Mouse (Mus musculus): ENCODE results near the gene C130074G19Rik. TPM values are rescaled to one million over a fixed set of nuclear protein-coding genes. Genes with fewer than 3 reads are reported as not detected.

C130074G19Rik gene
- polyA plus RNA-seq, 1 experiment from 2014 or later, result 2.0 TPM

- whole genome bisulfite sequencing, result 10% methylated on average over 31 of the region's 31 CpGs
- peak; percentile 89 for ATAC-seq
- H3K9ac ChIP-seq (ENCODE audit: low read depth, low read length), result peak overlapping the region; percentile 44
- H3K4me3 ChIP-seq (ENCODE audit: low read length), result peak overlapping the region; percentile 9
- no peaks in the 10 kb centered on the region for H3K9me3 ChIP-seq (ENCODE audit: control insufficient read depth, low read length)
- H3K4me2 ChIP-seq (ENCODE audit: low read depth, low read length), result peak overlapping the region; percentile 45
- H3K27ac ChIP-seq (ENCODE audit: low read length), result peak overlapping the region; percentile 62
- H3K27me3 ChIP-seq (replicated peaks; ENCODE audit: control insufficient read depth, insufficient read depth, low read length), result no peaks in the 10 kb centered on the region
- H3K4me1 ChIP-seq (ENCODE audit: control insufficient read depth, insufficient read depth, low read length), result peaks cover 24% of the 10 kb centered on the region
- no peaks in the 10 kb centered on the region for H3K36me3 ChIP-seq (ENCODE audit: control insufficient read depth, insufficient read depth, low read length)
Measured at GRCm38 (mm10) chr1:184851741-184852618, 31.0 kb downstream of the C130074G19Rik start.

GRCm38 (mm10) chr1:184851166-184851565 is 31.9 kb downstream of the C130074G19Rik start:
- H3K9me3 ChIP-seq (ENCODE audit: control insufficient read depth, low read length), result no peaks in the 10 kb centered on the region
- H3K9ac ChIP-seq (ENCODE audit: low read depth, low read length), result peak overlapping the region; percentile 4; the same call in 1 of the 2 replicates
- H3K4me1 ChIP-seq (ENCODE audit: control insufficient read depth, insufficient read depth, low read length), result peaks cover 28% of the 10 kb centered on the region
- peak; percentile 7; the same call in 1 of the 2 replicates for ATAC-seq
- peak overlapping the region; percentile 45; the same call in 1 of the 2 replicates for H3K4me2 ChIP-seq (ENCODE audit: low read depth, low read length)
- 41% methylated on average over 7 of the region's 7 CpGs for WGBS
- peak overlapping the region; percentile 62 for H3K27ac ChIP-seq (ENCODE audit: low read length)
- H3K4me3 ChIP-seq (ENCODE audit: low read length), result no peak overlapping the region
- no peaks in the 10 kb centered on the region for H3K36me3 ChIP-seq (ENCODE audit: control insufficient read depth, insufficient read depth, low read length)
- no peaks in the 10 kb centered on the region for H3K27me3 ChIP-seq (replicated peaks; ENCODE audit: control insufficient read depth, insufficient read depth, low read length)

GRCm38 (mm10) chr1:184846973-184847372 is 36.0 kb downstream of the C130074G19Rik start:
- H3K9me3 ChIP-seq (ENCODE audit: control insufficient read depth, low read length), result no peaks in the 10 kb centered on the region
- peaks cover 28% of the 10 kb centered on the region for H3K4me1 ChIP-seq (ENCODE audit: control insufficient read depth, insufficient read depth, low read length)
- peak overlapping the region; percentile 88 for H3K4me2 ChIP-seq (ENCODE audit: low read depth, low read length)
- peak overlapping the region; percentile 96; the same call in 1 of the 2 replicates for H3K27ac ChIP-seq (ENCODE audit: low read length)
- no peak for ATAC-seq
- no peaks in the 10 kb centered on the region for H3K27me3 ChIP-seq (replicated peaks; ENCODE audit: control insufficient read depth, insufficient read depth, low read length)
- WGBS, result 42% methylated on average over 3 of the region's 3 CpGs
- no peaks in the 10 kb centered on the region for H3K36me3 ChIP-seq (ENCODE audit: control insufficient read depth, insufficient read depth, low read length)
- H3K9ac ChIP-seq (ENCODE audit: low read depth, low read length), result peak overlapping the region; percentile 93; the same call in 1 of the 2 replicates
- H3K4me3 ChIP-seq (ENCODE audit: low read length), result peak overlapping the region; percentile 86; the same call in 1 of the 2 replicates

- Histone ChIP-seq H3K27ac (ENCODE audit: low read length) (peak within 1 kb of the TSS; percentile 96), H3K4me2 (ENCODE audit: low read depth, low read length) (peak within 1 kb of the TSS; percentile 88), H3K9ac (ENCODE audit: low read depth, low read length) (peak within 1 kb of the TSS; percentile 93), H3K4me1 (ENCODE audit: control insufficient read depth, insufficient read depth, low read length) (peaks cover 20% of the 10 kb centered on the region), H3K9me3 (ENCODE audit: control insufficient read depth, low read length) (no peaks in the 10 kb centered on the region), H3K4me3 (ENCODE audit: low read length) (peak within 1 kb of the TSS; percentile 86), H3K27me3 (replicated peaks; ENCODE audit: control insufficient read depth, insufficient read depth, low read length) (no peaks in the 10 kb centered on the region), H3K36me3 (ENCODE audit: control insufficient read depth, insufficient read depth, low read length) (0 out of 2 replicates have a peak, but pooled peaks cover under 1% of the 10 kb centered on the region)
- 3% methylated on average over 18 of the region's 18 CpGs for WGBS
- peak; percentile 57 for ATAC-seq
Measured at GRCm38 (mm10) chr1:184846092-184846750, 36.8 kb downstream of the C130074G19Rik start, which contains the start of gene Marc2. Gene Marc2 (minus strand): TSS chr1:184846451.

GRCm38 (mm10) chr1:184845111-184846071 is 37.6 kb downstream of the C130074G19Rik start:
- Histone ChIP-seq H3K27ac (ENCODE audit: low read length) (peak overlapping the region; percentile 96), H3K9ac (ENCODE audit: low read depth, low read length) (peak overlapping the region; percentile 93), H3K27me3 (replicated peaks; ENCODE audit: control insufficient read depth, insufficient read depth, low read length) (no peaks in the 10 kb centered on the region), H3K36me3 (ENCODE audit: control insufficient read depth, insufficient read depth, low read length) (peaks cover 4% of the 10 kb centered on the region; the same call in 1 of the 2 replicates), H3K9me3 (ENCODE audit: control insufficient read depth, low read length) (no peaks in the 10 kb centered on the region), H3K4me1 (ENCODE audit: control insufficient read depth, insufficient read depth, low read length) (peaks cover 18% of the 10 kb centered on the region), H3K4me3 (ENCODE audit: low read length) (peak overlapping the region; percentile 86), H3K4me2 (ENCODE audit: low read depth, low read length) (peak overlapping the region; percentile 88)
- WGBS, result under 1% methylated on average over 67 of the region's 67 CpGs
- ATAC-seq, result peak; percentile 96

DNA sequence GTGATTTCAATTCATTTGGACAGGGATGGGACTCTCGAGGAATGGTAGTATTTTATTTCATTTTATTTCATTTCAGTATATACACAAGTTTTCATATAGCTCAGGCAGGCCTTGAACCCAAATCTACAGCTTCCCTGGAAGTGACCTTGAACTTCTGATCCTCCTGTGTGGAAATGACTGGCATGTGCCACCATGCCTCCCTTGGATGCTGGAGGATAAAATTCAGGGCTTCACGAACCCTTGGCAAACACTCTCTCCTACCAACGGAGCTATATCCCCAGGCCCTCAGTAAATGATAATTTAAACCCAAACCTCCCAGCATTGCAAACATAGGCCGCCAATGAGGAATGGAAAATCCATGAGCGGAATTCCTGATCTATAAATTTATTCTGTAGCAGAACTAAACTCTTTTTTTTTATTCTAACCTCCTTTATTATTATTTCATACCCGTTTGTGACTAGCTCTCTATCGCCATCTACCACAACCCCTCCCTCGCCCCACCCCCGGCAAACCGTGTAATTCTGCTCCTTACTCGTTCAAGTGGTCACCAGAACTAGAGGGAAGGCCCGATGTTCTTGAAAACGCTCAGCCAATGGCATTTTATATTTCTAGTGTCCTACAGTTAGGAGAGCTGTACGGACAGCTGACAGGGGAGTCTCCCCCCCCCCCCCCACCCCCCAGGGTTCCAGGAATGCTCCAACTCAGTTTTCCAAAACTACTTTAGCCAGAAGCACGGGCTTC is 38.5 kb downstream of the C130074G19Rik start:
- peak overlapping the region; percentile 96 for H3K27ac ChIP-seq (ENCODE audit: low read length)
- no peaks in the 10 kb centered on the region for H3K9me3 ChIP-seq (ENCODE audit: control insufficient read depth, low read length)
- no peaks in the 10 kb centered on the region for H3K27me3 ChIP-seq (replicated peaks; ENCODE audit: control insufficient read depth, insufficient read depth, low read length)
- peak overlapping the region; percentile 93 for H3K9ac ChIP-seq (ENCODE audit: low read depth, low read length)
- peaks cover 4% of the 10 kb centered on the region; the same call in 1 of the 2 replicates for H3K36me3 ChIP-seq (ENCODE audit: control insufficient read depth, insufficient read depth, low read length)
- peak overlapping the region; percentile 88 for H3K4me2 ChIP-seq (ENCODE audit: low read depth, low read length)
- WGBS, result 16% methylated on average over 15 of the region's 15 CpGs
- H3K4me3 ChIP-seq (ENCODE audit: low read length), result peak overlapping the region; percentile 86
- H3K4me1 ChIP-seq (ENCODE audit: control insufficient read depth, insufficient read depth, low read length), result peaks cover 18% of the 10 kb centered on the region
- no peak for ATAC-seq

DNA sequence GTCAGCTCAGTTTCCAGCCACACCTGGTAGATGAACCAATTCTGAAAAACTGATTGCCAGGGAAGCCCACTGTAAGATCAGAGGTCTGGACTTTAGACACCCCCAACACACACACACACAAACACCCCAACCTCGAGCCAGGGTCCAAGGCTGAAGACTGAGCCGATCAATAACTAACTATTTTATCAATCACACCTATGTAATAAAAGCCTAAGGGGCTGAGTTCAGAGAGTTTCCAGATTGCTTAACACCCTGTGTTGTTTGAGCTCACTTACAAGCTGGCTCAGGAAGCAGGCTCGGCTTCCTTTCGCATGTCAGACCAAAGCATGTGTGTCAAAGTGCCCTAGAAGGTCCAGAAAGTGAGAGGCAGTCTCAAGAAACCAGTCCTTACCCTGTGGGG is 45.4 kb downstream of the C130074G19Rik start:
- no peaks in the 10 kb centered on the region for H3K27me3 ChIP-seq (replicated peaks; ENCODE audit: control insufficient read depth, insufficient read depth, low read length)
- H3K27ac ChIP-seq (ENCODE audit: low read length), result peak overlapping the region; percentile 88
- ATAC-seq, result peak; percentile 79
- 62% methylated on average over 4 of the region's 4 CpGs for WGBS
- H3K9ac ChIP-seq (ENCODE audit: low read depth, low read length), result no peak overlapping the region; the same call in 1 of the 2 replicates
- H3K4me2 ChIP-seq (ENCODE audit: low read depth, low read length), result no peak overlapping the region
- H3K36me3 ChIP-seq (ENCODE audit: control insufficient read depth, insufficient read depth, low read length), result peaks cover 12% of the 10 kb centered on the region
- peaks cover 9% of the 10 kb centered on the region for H3K4me1 ChIP-seq (ENCODE audit: control insufficient read depth, insufficient read depth, low read length)
- H3K9me3 ChIP-seq (ENCODE audit: control insufficient read depth, low read length), result no peaks in the 10 kb centered on the region
- H3K4me3 ChIP-seq (ENCODE audit: low read length), result no peak overlapping the region

DNA sequence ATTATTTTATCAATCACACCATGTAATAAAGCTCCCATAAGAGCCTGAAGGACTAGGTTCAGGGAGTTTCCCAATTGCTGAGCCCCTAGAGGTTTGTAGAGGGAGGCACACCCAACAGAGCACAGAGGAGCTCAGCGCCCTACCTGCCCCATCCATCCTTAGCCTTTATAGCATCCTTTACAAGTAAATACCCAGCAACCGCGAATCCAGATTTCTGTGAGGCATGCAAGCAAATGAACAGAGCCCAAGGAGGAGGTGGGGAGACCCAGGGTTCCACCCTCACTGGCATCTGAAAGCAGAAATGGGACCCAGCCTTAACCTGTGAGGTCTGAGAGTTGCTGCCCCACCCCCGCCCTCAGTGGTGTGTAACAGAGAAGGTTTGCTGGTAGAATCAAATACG is 46.7 kb downstream of the C130074G19Rik start:
- no peak overlapping the region for H3K4me2 ChIP-seq (ENCODE audit: low read depth, low read length)
- peaks cover 9% of the 10 kb centered on the region for H3K4me1 ChIP-seq (ENCODE audit: control insufficient read depth, insufficient read depth, low read length)
- H3K27ac ChIP-seq (ENCODE audit: low read length), result peak overlapping the region; percentile 15; the same call in 1 of the 2 replicates
- H3K27me3 ChIP-seq (replicated peaks; ENCODE audit: control insufficient read depth, insufficient read depth, low read length), result no peaks in the 10 kb centered on the region
- no peak overlapping the region for H3K4me3 ChIP-seq (ENCODE audit: low read length)
- no peaks in the 10 kb centered on the region for H3K9me3 ChIP-seq (ENCODE audit: control insufficient read depth, low read length)
- peak; percentile 33; the same call in 1 of the 2 replicates for ATAC-seq
- no peak overlapping the region for H3K9ac ChIP-seq (ENCODE audit: low read depth, low read length)
- 78% methylated on average over 5 of the region's 5 CpGs for WGBS
- H3K36me3 ChIP-seq (ENCODE audit: control insufficient read depth, insufficient read depth, low read length), result peaks cover 25% of the 10 kb centered on the region
